Mouse (Mus musculus) intestine, postnatal 0 days (tissue): ENCODE results near the gene Wfikkn1. TPM values are rescaled to one million over a fixed set of nuclear protein-coding genes. Genes with fewer than 3 reads are reported as not detected.
A peak's percentile ranks its signal among the peaks of the same experiment; 100 is the strongest.

Source experiments
- ATAC-seq: fragments of 200-750 bp; cut with Nextera tagmentation; 2 replicates; pipeline ENCODE4 v1.8.0; 2017; ENCODE audit warnings: mild to moderate bottlenecking, moderate TSS enrichment, moderate library complexity
- H3K27ac ChIP-seq: fragments of 300-500 bp; sonication (generic); 2 replicates; pipeline ENCODE4 v1.5.1; 2014; ENCODE audit warnings: mild to moderate bottlenecking, low read depth, low read length, moderate library complexity
- H3K27me3 ChIP-seq: fragments of 300-500 bp; sonication (generic); replicated peaks from 2 replicates; pipeline ENCODE4 v1.6.1; 2014; ENCODE audit warnings: low read length, mixed read lengths; ENCODE audit not compliant: control insufficient read depth, insufficient read depth
- H3K36me3 ChIP-seq: fragments of 300-500 bp; sonication (generic); 2 replicates; pipeline ENCODE4 v1.6.1; 2014; ENCODE audit warnings: mild to moderate bottlenecking, moderate library complexity; ENCODE audit not compliant: control insufficient read depth, insufficient read depth
- H3K4me1 ChIP-seq: fragments of 300-500 bp; sonication (generic); replicated peaks from 2 replicates; pipeline ENCODE4 v1.6.1; 2014; ENCODE audit warnings: antibody characterized with exemption, low read length, mixed read lengths; ENCODE audit not compliant: control insufficient read depth, insufficient read depth
- H3K4me2 ChIP-seq: fragments of 300-500 bp; sonication (generic); replicated peaks from 2 replicates; pipeline ENCODE4 v1.6.1; 2014; ENCODE audit warnings: low read depth, mild to moderate bottlenecking, moderate library complexity
- H3K4me3 ChIP-seq: fragments of 300-500 bp; sonication (generic); 2 replicates; pipeline ENCODE4 v1.5.1; 2014; ENCODE audit warnings: low read depth, low read length
- H3K9ac ChIP-seq: fragments of 300-500 bp; sonication (generic); 2 replicates; pipeline ENCODE4 v1.6.1; 2014; ENCODE audit warnings: mild to moderate bottlenecking, low read depth, low read length
- H3K9me3 ChIP-seq: fragments of 300-500 bp; sonication (generic); 2 replicates; pipeline ENCODE4 v1.6.1; 2016; ENCODE audit warnings: mixed run types; ENCODE audit not compliant: control insufficient read depth
- CTCF ChIP-seq: sonication (generic); IDR thresholded peaks from 2 replicates; pipeline ENCODE4 v1.5.1; 2016; ENCODE audit warnings: low read depth, mild to moderate bottlenecking, control low read depth, antibody characterized with exemption, moderate library complexity
- WGBS: fragments of 180-500 bp; shearing (Covaris S2); extraction: QIAGEN DNeasy Blood & Tissue Kit; methylation state at CpG from one replicate; pipeline ENCODE4 v1.1.7; 2014; 5-methylcytosine and 5-hydroxymethylcytosine counted together
- polyA plus RNA-seq: library from polyadenylated mRNA; unstranded; fragments of >200 nt; fragmentation: Nextera tagmentation; extraction: Ambion mirVana; gene quantifications from 2 replicates; pipeline ENCODE4 v1.2.1, GENCODE M21; 2015

Gene Wfikkn1
- polyA plus RNA-seq, 1 experiment from 2014 or later: 0.14 TPM

DNA sequence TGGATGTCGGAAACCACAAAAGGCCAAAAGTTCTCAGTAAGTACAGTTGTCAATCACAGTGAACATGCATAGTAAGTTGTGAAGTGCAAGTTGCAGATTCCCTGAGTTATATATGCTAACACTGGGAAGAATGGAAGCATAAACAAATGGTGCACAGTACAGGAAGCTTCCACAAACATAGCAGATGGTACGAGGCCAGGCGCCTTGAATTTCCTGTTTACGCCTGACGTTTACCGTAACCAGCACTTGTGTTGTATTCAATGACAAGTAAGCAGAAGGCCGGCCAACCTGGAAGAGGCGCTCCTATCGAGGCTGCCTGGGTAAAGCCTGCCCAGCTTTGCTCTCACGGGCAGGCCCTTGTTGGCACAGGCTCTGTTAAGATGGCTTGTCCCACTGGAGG lies 6.8 kb upstream of the Wfikkn1 start:
- Histone ChIP-seq H3K27ac (no peak overlapping the region), H3K9me3 (no peaks in the 10 kb centered on the region), H3K4me3 (no peak overlapping the region), H3K4me2 (no peak overlapping the region), H3K27me3 (no peaks in the 10 kb centered on the region), H3K4me1 (no peaks in the 10 kb centered on the region), H3K9ac (no peak overlapping the region), H3K36me3 (peaks cover 51% of the 10 kb centered on the region)
- WGBS: 69% methylated on average over 10 of the region's 10 CpGs
- TF ChIP-seq CTCF: no peak
- ATAC-seq: no peak

DNA sequence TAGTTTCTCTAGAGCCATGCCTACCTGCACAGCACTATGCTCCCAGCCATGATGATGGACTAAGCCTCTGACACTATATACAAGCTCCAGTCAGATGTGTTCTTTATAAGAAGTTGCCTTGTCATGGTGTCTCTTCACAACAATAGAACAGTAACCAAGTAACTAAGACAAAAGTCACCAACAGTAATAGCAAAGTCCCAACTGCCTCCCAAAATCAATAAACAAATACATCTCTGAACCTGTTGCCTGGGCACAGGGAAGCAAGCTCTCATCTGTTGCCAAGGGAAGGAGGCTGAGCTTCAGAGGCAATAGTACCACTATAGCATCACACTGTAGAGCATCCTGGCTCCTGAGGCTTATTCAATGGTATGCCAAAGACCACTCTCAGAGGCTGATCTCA lies 6.1 kb upstream of the Wfikkn1 start:
- no peak for ATAC-seq

GRCm38 (mm10) chr17:25885636-25886035 lies 5.0 kb upstream of the Wfikkn1 start:
- H3K4me1 ChIP-seq: no peaks in the 10 kb centered on the region
- H3K4me3 ChIP-seq: no peak overlapping the region
- ATAC-seq: 0 out of 2 replicates have a peak, but pooled peaks have one; percentile 32
- H3K27me3 ChIP-seq: no peaks in the 10 kb centered on the region
- H3K36me3 ChIP-seq: peaks cover 55% of the 10 kb centered on the region
- TF ChIP-seq CTCF: peak; percentile 73
- no peaks in the 10 kb centered on the region for H3K9me3 ChIP-seq
- no peak overlapping the region for H3K27ac ChIP-seq
- H3K9ac ChIP-seq: no peak overlapping the region
- H3K4me2 ChIP-seq: no peak overlapping the region
- 64% methylated on average over 4 of the region's 4 CpGs for WGBS

More for the DNA sequence above, 6.1 kb upstream of the Wfikkn1 start:
- no peak overlapping the region for H3K4me3 ChIP-seq
- no peaks in the 10 kb centered on the region for H3K9me3 ChIP-seq
- H3K27me3 ChIP-seq: no peaks in the 10 kb centered on the region
- no peaks in the 10 kb centered on the region for H3K4me1 ChIP-seq
- no peak for TF ChIP-seq CTCF
- peaks cover 55% of the 10 kb centered on the region for H3K36me3 ChIP-seq
- H3K9ac ChIP-seq: no peak overlapping the region
- no peak overlapping the region for H3K27ac ChIP-seq
- H3K4me2 ChIP-seq: no peak overlapping the region

- Histone ChIP-seq H3K36me3 (peaks cover 43% of the 10 kb centered on the region), H3K27me3 (no peaks in the 10 kb centered on the region), H3K9me3 (no peaks in the 10 kb centered on the region), H3K4me1 (no peaks in the 10 kb centered on the region), H3K4me3 (no peak overlapping the region), H3K4me2 (no peak overlapping the region), H3K27ac (no peak overlapping the region), H3K9ac (no peak overlapping the region)
- no peak for ATAC-seq
- 90% methylated on average over 3 of the region's 3 CpGs for WGBS
- TF ChIP-seq CTCF: peak; percentile 41; the same call in 1 of the 2 replicates
Observed at GRCm38 (mm10) chr17:25883824-25884223, 3.2 kb upstream of the Wfikkn1 start.

DNA sequence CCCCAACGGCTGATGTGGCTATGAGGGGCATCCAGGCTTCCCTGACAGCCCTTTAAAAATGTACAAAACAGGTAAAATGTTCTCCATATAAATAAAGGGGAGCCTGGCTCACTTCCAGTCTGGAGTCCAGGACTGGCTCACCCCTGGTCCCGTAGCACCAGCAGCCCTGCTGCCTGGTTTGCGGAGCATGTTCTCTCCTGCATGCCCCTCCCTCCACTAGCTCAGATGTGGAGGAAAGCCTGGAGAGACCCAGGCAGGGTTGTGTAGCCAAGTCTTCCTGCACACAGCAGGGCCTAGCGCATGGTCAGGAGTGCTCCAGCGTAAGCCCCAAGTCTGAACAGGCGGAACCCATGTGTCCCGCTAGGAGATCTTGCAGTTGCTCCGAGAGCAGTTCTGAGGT lies 2.6 kb upstream of the Wfikkn1 start:
- H3K36me3 ChIP-seq: peaks cover 40% of the 10 kb centered on the region
- whole genome bisulfite sequencing: 85% methylated on average over 8 of the region's 8 CpGs
- no peak overlapping the region for H3K4me3 ChIP-seq
- no peaks in the 10 kb centered on the region for H3K4me1 ChIP-seq
- no peaks in the 10 kb centered on the region for H3K27me3 ChIP-seq
- no peak overlapping the region for H3K27ac ChIP-seq
- H3K9ac ChIP-seq: no peak overlapping the region
- H3K9me3 ChIP-seq: no peaks in the 10 kb centered on the region
- no peak for TF ChIP-seq CTCF
- no peak for ATAC-seq
- H3K4me2 ChIP-seq: no peak overlapping the region

- no peak overlapping the region for H3K27ac ChIP-seq
- WGBS: 59% methylated on average over 5 of the region's 5 CpGs
Observed at GRCm38 (mm10) chr17:25882306-25882705, 1.6 kb upstream of the Wfikkn1 start.

DNA sequence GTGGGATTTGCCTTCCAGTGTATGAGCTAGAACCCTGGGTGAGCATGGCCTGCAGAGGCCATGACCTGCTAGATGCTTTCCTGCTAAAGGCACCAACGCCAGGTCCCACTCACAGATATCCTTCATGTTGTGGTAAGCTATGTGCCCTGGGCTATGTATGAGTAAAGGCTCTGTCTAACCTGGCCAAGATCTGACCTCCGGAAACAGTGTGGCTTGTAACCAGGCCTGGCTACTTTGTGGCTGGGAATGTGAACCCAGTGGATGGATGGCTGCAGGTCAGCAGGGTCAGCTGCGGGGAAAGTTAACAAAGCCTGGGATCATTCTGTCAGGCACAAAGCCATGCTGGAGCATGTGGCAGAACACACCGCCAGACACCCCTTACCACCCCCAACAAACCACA lies 1.0 kb upstream of the Wfikkn1 start:
- no peaks in the 10 kb centered on the region for H3K27me3 ChIP-seq
- TF ChIP-seq CTCF: no peak
- H3K4me2 ChIP-seq: no peak overlapping the region
- no peak overlapping the region for H3K9ac ChIP-seq
- no peak overlapping the region for H3K27ac ChIP-seq
- no peak overlapping the region for H3K4me3 ChIP-seq
- H3K9me3 ChIP-seq: no peaks in the 10 kb centered on the region
- H3K36me3 ChIP-seq: peaks cover 39% of the 10 kb centered on the region
- WGBS: 58% methylated on average over 4 of the region's 4 CpGs
- ATAC-seq: no peak
- peaks cover 3% of the 10 kb centered on the region; the same call in 1 of the 2 replicates for H3K4me1 ChIP-seq

More at GRCm38 (mm10) chr17:25882306-25882705, 1.6 kb upstream of the Wfikkn1 start:
- TF ChIP-seq CTCF: peak; percentile 33
- Histone ChIP-seq H3K4me2 (no peak overlapping the region), H3K9ac (no peak overlapping the region), H3K27me3 (no peaks in the 10 kb centered on the region), H3K4me1 (no peaks in the 10 kb centered on the region), H3K9me3 (no peaks in the 10 kb centered on the region), H3K4me3 (no peak overlapping the region), H3K36me3 (peaks cover 39% of the 10 kb centered on the region)
- ATAC-seq: no peak
